Mouse (Mus musculus) limb, embryonic 14.5 days (tissue): ENCODE data around the gene Elmo1. TPM values are rescaled to one million over a fixed set of nuclear protein-coding genes. Genes with fewer than 3 reads are reported as not detected.

ENCODE experiments used
- ATAC-seq: fragments of 200-750 bp; cut with Nextera tagmentation; 2 replicates; pipeline ENCODE4 v1.8.0; 2017; ENCODE audit warnings: low read depth, moderate number of reproducible peaks, moderate TSS enrichment; ENCODE audit not compliant: low FRiP score
- DNase-seq: peaks from one replicate; pipeline ENCODE4 v3.0.0-alpha.2; 2015; ENCODE audit warnings: low spot score
- H3K27ac ChIP-seq: fragments of 300-500 bp; sonication (generic); replicated peaks from 2 replicates; pipeline ENCODE4 v1.5.1; 2014; ENCODE audit warnings: low read depth, mild to moderate bottlenecking, low read length, moderate library complexity, mixed read lengths
- H3K27me3 ChIP-seq: fragments of 300-500 bp; sonication (generic); 2 replicates; pipeline ENCODE4 v1.6.1; 2014; ENCODE audit warnings: low read length, mixed read lengths; ENCODE audit not compliant: control insufficient read depth, insufficient read depth
- H3K36me3 ChIP-seq: fragments of 300-500 bp; sonication (generic); 2 replicates; pipeline ENCODE4 v1.6.1; 2014; ENCODE audit warnings: mild to moderate bottlenecking, low read length, moderate library complexity, mixed read lengths; ENCODE audit not compliant: control insufficient read depth, insufficient read depth
- H3K4me1 ChIP-seq: fragments of 300-500 bp; sonication (generic); 2 replicates; pipeline ENCODE4 v1.6.1; 2014; ENCODE audit warnings: antibody characterized with exemption, low read length, mixed read lengths; ENCODE audit not compliant: control insufficient read depth, insufficient read depth
- H3K4me2 ChIP-seq: fragments of 300-500 bp; sonication (generic); replicated peaks from 2 replicates; pipeline ENCODE4 v1.6.1; 2014; ENCODE audit warnings: low read depth, mild to moderate bottlenecking, low read length, moderate library complexity; ENCODE audit not compliant: severe bottlenecking
- H3K4me3 ChIP-seq: fragments of 300-500 bp; sonication (generic); replicated peaks from 2 replicates; pipeline ENCODE4 v1.5.1; 2014; ENCODE audit warnings: low read length
- H3K9ac ChIP-seq: fragments of 300-500 bp; sonication (generic); 2 replicates; pipeline ENCODE4 v1.6.1; 2014; ENCODE audit warnings: mild to moderate bottlenecking, low read depth, low read length, moderate library complexity; ENCODE audit not compliant: severe bottlenecking
- H3K9me3 ChIP-seq: fragments of 300-500 bp; sonication (generic); 2 replicates; pipeline ENCODE4 v1.6.1; 2016; ENCODE audit warnings: low read length; ENCODE audit not compliant: control insufficient read depth
- POLR2A ChIP-seq: fragments of 200-500 bp; IDR thresholded peaks from 2 replicates; pipeline ENCODE4 v1.8.0; 2012; ENCODE audit warnings: inconsistent platforms, mild to moderate bottlenecking, moderate library complexity, borderline replicate concordance; ENCODE audit not compliant: insufficient read depth, insufficient read length; ENCODE audit errors: extremely low read depth
- WGBS: fragments of 180-500 bp; shearing (Covaris S2); extraction: QIAGEN DNeasy Blood & Tissue Kit; methylation state at CpG from one replicate; pipeline ENCODE4 v1.1.7; 2014; 5-methylcytosine and 5-hydroxymethylcytosine counted together
- polyA plus RNA-seq, 2 experiments: library from polyadenylated mRNA; depleted of rRNA in 1 of 2; stranded (reverse) in 1 of 2; unstranded in 1 of 2; fragments of >200 nt; fragmentation: Nextera tagmentation in 1 of 2; extraction: Ambion mirVana in 1 of 2; gene quantifications; 2 replicates each; pipeline versions ENCODE4 v1.2.1 to v1.2.3; 2012 to 2014

Elmo1 gene
- polyA plus RNA-seq, 2 experiments, result 12.8 TPM

- WGBS, result 96% methylated on average over 1 of the region's 1 CpGs
- Histone ChIP-seq H3K4me2 (no peak overlapping the region), H3K9me3 (no peaks in the 10 kb centered on the region), H3K4me3 (no peak overlapping the region), H3K27ac (no peak overlapping the region), H3K9ac (no peak overlapping the region), H3K4me1 (no peaks in the 10 kb centered on the region), H3K36me3 (no peaks in the 10 kb centered on the region), H3K27me3 (no peaks in the 10 kb centered on the region)
- no peak for TF ChIP-seq POLR2A
- DNase-seq, result no peak
- no peak for ATAC-seq
Measured at GRCm38 (mm10) chr13:20551559-20551958, 461.2 kb downstream of the Elmo1 start.

GRCm38 (mm10) chr13:20555853-20556452 lies 465.6 kb downstream of the Elmo1 start:
- WGBS, result 76% methylated on average over 4 of the region's 4 CpGs
- ATAC-seq, result no peak
- no peak overlapping the region for H3K27ac ChIP-seq

GRCm38 (mm10) chr13:20556739-20557138 lies 466.3 kb downstream of the Elmo1 start:
- WGBS, result 88% methylated on average over 10 of the region's 10 CpGs
- no peak for TF ChIP-seq POLR2A
- Histone ChIP-seq H3K4me1 (no peaks in the 10 kb centered on the region), H3K4me2 (no peak overlapping the region), H3K9ac (no peak overlapping the region), H3K27me3 (no peaks in the 10 kb centered on the region), H3K9me3 (no peaks in the 10 kb centered on the region), H3K36me3 (no peaks in the 10 kb centered on the region), H3K27ac (no peak overlapping the region), H3K4me3 (no peak overlapping the region)
- DNase-seq, result no peak
- no peak for ATAC-seq

More at GRCm38 (mm10) chr13:20555853-20556452, 465.6 kb downstream of the Elmo1 start:
- Histone ChIP-seq H3K4me1 (no peaks in the 10 kb centered on the region), H3K27me3 (no peaks in the 10 kb centered on the region), H3K9me3 (no peaks in the 10 kb centered on the region), H3K36me3 (no peaks in the 10 kb centered on the region), H3K4me3 (no peak overlapping the region), H3K4me2 (no peak overlapping the region), H3K9ac (no peak overlapping the region)
- TF ChIP-seq POLR2A, result no peak
- no peak for DNase-seq

- no peak for DNase-seq
- no peak for TF ChIP-seq POLR2A
- H3K27ac ChIP-seq, result no peak overlapping the region
- no peaks in the 10 kb centered on the region for H3K36me3 ChIP-seq
- no peak overlapping the region for H3K4me2 ChIP-seq
- WGBS, result 75% methylated on average over 7 of the region's 8 CpGs
- H3K4me3 ChIP-seq, result no peak overlapping the region
- H3K27me3 ChIP-seq, result no peaks in the 10 kb centered on the region
- no peaks in the 10 kb centered on the region for H3K9me3 ChIP-seq
- no peaks in the 10 kb centered on the region for H3K4me1 ChIP-seq
- no peak overlapping the region for H3K9ac ChIP-seq
- ATAC-seq, result no peak
Measured at GRCm38 (mm10) chr13:20557156-20557555, 466.8 kb downstream of the Elmo1 start.

- H3K9ac ChIP-seq, result no peak overlapping the region
- ATAC-seq (no peak), DNase-seq (no peak)
- no peaks in the 10 kb centered on the region for H3K27me3 ChIP-seq
- no peak for TF ChIP-seq POLR2A
- H3K36me3 ChIP-seq, result no peaks in the 10 kb centered on the region
- 73% methylated on average over 2 of the region's 2 CpGs for WGBS
- no peaks in the 10 kb centered on the region for H3K9me3 ChIP-seq
- H3K27ac ChIP-seq, result no peak overlapping the region
- no peaks in the 10 kb centered on the region for H3K4me1 ChIP-seq
- H3K4me2 ChIP-seq, result no peak overlapping the region
- no peak overlapping the region for H3K4me3 ChIP-seq
Measured at GRCm38 (mm10) chr13:20558376-20558775, 468.0 kb downstream of the Elmo1 start.
